Mouse (Mus musculus) frontal cortex, postnatal 10 days (tissue): ENCODE data around the gene Fhl2.
A peak's percentile ranks its signal among the peaks of the same experiment; 100 is the strongest.

ENCODE experiments used
- DNase-seq, 2 experiments: peaks; one replicate each; pipeline ENCODE4 v3.0.0; 2022; ENCODE audit warnings: low spot score in 2 of 2, mixed read lengths in 1 of 2

The Fhl2 gene

DNA sequence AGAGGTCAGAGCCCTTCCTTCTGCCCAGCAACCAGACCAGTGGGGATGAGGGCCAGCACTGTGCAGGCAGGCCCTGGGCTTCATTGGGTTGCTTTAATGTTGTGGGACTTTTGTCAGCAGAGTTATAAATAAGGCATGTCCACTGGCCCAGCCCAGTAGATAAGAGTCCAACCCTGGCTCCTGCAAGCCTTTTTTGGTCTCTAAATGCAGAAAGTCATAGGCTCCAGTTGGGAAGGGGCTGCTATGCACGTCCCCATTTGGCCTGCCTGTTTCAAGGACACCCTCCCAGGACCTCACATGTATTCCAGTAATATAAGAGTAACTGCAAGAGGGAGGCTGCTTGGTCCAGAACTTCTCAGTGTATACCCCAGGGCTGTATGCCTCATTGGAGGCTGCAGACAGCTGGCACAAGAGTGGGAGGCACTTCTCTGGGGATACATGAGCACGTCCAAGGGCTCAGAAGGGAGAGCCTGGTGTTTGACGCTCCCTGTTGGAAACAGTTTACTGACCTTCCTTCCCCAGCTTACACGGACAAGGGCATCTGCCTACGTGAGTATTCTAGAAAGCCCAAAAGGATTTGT is at the start of gene Fhl2:
TSS of gene Fhl2 (minus strand) at position 324 of the 581 bp plus-strand sequence.
- DNase-seq, result no peak

DNA sequence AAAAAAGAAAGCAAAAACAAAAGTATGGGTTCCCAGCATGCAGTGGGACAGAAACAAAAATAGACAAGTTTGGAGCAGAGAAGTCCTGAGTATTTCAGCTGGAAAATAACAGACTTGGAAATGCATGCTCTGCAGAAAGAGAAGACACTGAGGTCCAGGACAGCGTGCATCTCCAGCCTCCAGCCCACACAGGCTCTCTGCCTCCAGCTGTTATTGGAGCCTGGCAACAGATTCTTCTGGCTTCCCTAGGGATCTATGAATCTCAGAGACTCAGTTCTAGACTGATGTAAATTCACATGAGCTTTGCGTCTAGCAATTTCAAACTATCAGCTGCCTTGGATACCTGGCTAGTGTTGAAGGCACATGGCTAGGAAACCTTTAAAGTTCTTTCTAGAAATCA is 48.2 kb upstream of the Fhl2 start:
- DNase-seq, result no peak

DNA sequence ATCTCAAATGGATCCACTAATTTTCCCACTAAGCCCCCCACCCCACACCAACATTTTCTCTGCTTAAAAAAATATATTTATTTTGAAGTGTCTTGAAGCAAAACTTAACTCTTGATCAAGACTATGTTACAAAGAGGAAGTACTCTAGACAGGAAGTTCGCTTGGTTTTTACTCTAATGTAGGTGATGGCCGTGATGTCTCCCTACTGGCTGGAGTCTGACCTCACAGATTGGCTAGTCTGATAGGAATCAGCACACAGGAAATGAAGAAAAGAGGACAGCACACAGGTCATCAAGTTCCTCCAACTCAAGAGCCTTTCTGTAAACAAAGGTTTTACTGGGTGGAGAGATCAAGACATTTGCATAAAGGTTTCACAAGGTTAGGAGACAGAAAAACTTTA is 44.4 kb upstream of the Fhl2 start:
- no peak for DNase-seq

DNA sequence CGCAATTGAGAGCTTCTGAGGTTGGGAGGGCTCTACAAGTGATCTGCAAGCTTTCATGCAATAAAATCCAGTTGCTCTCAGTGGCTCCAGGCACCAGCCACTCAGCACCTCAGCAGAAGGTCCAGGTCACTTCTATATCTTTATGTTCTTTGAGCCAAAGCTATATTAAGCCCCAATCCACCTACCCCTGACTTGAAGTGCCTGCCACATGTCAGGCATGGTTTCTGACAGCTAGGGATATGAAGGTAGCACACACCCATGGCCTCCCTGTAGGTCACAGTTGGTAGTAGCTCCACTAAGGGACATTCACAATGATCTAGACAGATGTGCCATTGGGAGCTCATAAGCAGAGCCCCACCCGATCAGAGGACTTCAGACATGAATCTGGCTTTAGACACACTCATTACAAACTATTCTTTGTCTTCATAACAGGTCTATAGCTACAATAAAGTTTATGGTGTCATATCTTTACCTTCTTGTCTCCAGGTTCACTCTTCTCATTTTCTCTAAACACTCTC is 43.1 kb upstream of the Fhl2 start:
- DNase-seq, result no peak

DNA sequence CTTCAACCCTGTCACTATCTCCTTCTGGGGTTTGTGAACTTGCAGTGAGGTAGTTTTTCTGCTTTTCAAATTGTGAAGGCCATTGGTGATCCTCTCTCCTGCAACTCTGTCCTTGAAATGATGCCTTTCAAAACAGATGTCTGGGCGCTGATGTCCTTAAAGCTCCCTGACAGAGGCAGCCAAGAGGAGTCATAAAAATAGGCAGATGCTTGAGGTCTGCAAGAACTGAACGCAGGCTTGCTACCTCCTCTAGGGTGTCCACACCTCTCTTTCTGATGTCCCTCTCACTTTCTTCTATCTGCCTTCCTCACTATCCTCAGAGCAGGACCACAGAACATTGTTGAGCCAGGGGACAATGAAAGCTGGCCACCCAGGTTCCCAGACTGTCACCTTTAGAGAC is 41.7 kb upstream of the Fhl2 start:
- no peak for DNase-seq

DNA sequence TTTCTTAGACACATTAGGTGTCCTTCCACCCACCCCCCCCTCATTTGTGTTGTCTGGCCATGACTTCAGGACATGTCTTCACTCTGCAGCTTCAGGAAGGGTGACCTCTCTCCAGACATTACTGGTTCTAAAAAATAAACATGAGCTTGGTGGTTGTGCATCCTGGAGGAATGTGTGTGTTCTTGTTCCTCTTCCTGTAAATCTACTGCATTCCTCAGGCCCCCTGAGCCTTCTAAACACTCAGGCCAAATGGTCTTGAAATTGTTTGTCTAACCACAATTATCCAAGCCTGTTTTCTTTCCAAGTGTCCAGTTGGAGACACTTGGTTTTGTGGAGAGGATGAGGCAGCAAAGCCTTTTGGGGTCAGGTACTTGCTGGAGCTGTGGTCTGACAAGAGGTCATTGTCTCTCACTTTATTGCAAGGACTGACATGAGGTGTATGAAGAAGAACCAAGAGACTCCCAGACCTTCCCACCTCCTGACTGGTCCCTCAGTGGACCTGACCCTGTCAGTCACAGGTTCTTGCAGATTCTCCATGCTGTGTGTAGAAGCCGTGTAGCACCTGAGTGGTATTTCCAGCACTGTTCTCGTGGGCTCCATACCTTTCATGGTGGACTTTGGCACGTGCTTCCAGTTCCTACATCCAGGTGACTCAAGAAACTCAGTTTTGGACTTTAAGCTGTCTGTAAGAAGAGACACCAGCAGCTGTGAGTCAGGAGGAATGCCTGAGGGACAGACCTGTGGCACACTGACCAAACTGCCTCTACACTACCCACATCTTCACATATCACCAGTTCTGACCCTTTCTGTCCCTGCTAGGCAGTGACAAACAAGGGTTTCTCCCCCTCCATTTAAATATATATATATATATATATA is 40.8 kb upstream of the Fhl2 start:
- DNase-seq, result no peak

DNA sequence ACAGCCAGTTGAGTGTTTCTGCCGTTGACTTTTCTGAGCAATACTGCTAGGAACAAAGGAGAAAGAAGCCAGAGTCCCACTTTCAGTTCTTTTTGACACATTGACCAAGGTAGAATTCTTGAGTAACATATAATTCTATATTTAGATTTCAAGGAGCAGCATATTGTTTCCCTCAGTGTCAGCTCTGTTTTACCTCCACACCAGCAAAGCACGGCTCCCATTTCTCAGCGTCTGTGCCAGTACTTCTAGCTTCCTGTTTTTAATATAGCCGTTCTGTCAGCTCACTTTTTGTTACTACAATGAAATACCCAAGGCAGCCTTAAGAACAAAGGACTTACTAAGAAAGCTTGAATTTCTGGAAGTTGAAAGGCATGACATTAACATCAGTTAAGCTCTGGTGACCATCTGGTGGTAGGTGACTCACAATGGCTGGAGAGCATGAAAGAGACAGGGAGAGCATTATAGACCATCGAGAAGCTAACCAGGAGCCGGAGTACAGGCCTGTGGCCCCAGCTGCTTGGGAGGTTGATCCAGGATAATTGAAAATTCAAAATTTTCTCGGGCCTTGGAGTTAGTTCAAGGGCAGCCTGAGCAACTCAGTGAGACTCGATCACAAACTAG is 28.9 kb upstream of the Fhl2 start:
- no peak for DNase-seq

DNA sequence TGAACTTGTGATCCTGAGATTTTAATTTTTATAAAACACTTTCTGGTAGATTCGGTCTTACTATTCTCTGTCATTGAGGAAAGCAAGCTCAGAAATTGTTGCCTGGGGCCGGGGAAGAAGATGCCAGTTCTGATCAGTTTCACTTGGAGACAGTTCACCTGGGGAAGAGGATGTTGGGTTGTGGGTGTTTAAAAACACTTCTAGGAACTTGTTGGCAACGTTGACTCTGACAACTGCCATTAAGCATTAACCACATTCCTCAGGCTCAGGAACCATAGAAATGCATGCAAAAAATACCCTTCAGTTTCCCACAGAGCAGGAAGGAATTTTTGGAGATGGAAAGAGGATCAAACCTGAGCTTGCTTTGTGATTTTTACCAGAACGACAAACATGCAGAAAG is 28.2 kb upstream of the Fhl2 start:
- no peak for DNase-seq

DNA sequence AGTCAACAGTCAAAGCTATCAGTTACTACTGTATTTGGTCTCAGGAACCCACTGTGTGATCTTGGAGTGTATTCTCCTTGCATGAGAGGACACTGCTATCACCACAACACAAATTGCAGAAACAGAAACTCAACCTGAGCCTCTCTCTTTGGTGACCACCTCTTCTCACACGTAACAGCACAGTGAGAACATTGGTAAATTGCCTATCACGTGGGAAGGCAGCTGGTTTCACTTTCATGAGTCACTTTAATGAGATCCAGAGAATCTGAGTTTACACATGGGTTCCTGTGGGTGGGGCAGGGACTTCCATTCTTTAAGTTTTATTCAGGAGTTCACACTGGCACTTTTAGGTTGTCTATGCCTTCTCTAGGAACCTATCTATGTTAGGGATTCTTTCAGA is 27.4 kb upstream of the Fhl2 start:
- DNase-seq, result no peak

DNA sequence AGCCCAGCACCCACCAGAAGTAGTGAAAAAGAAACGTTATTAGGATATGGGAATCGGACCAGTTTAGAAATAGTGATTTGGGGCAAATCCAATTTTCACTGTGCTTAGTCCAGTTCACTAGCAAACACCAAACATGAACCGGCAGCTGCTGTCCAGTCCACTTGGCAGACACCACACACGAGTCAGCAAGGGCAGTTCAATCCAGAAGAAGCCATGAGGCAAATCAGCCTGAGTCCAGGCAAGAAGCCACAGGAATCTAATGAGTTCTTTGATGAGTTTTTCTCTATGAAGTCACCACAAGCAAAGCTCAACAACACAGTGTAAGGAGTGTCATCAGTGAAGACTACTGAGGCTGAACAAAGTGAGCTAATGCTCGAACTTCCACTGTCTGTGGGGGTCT is 26.3 kb upstream of the Fhl2 start:
- DNase-seq, result no peak

DNA sequence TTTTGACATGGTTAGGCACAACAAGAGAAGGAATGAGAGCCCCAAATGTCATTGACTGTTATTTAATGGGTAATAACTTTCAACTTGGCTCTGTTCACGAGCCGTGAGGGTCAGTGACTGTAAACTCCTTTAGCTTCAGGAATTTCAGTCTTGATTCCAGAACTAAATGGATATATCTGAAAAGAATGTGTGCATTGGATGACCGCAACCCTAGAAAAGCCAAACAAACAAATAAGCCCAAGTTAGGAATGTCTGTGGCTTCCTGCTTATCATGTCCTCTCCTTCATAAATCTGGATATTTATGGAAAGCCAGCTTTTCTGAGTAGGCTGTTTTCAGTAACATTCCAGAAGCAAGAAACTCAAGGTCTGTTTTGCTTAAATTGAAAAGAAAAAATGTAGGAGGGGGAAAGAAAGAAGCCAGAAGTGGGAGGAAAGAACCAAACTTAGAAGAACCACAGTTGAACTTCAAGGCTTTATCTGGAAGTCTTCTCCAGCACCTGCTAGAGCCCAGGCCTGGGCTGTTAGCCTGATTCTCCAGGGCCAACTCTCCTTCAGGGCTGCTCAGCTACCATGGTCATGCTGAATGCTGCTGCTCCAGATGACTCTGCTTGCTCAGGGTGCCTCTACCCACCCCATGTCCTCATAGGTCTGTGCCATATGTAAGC is 21.4 kb upstream of the Fhl2 start:
- DNase-seq, result no peak

DNA sequence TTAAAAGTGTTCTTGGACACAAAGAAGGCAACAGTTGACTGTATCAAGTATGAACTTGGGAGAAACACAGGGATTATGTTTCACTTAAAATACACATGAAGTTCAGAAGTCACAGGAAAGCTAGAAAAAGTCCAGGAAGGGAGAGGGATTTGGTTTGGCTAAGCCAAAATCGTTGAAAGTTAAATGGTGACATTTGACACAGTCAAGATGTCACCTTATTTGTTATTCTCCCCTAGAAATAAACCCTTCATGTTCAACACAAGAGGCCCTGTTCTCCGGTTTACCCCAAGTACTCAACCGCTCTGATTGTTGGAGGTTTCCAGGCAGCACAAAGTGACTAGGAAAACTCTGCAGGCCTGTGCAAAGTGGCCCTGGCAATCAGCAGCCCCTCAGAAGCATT is 18.8 kb upstream of the Fhl2 start:
- DNase-seq, result no peak

DNA sequence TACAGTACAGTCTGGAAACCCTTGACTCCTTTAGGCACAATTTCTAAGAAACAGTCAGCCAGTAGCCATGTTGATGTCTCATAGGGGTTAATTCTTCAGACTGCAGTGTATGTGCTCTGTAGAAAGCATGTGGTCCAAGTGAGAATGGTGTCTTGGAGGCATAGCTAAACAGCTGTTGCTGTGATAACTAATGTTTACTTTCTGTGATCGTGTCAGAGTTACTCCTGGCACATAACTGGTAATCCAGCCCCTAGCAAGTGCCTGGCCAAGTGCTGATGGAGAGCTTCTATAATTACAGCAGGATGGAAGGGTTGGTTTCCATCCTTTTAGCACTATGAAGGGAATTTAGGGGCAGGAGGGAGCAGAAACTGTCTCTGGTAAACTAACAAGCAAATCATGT is 14.5 kb upstream of the Fhl2 start:
- no peak for DNase-seq

DNA sequence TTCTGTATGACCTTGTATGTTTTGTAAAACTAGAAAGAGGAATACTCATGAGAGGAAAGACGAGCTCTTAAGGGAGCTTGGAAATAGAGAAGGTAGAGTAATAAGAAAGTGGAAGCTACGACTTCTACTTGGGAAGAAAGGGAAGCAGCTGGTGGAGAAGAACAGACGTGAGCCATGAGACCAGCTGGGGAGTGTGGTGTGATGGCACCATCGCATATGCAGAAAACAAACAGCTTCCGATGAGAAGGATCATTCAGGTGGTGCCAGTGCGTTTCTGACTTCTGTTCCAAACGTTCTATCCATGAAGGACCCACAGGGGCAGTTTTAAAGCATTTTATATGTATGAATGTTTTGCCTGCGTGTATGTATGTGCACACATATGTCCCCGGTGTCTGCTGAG is 13.5 kb upstream of the Fhl2 start:
- no peak for DNase-seq

DNA sequence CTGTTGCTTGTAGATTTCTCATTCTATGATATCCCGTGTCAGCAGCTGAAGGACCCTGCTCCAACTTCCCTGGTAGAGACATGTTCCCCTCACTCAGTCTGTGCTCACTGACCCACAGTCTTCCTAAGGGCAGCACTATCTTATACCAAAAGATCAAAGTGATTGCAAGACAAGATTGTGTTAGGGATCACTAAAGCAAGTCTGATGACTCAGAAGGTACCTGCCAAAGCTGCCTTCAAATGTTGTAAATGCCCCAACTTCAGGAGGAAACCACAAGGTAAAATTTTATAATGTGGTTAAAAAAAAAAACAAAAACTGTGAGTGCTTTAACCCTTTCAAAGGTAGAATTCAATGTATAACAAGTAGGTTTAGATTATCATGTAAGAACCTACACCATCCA is 10.4 kb upstream of the Fhl2 start:
- no peak for DNase-seq

DNA sequence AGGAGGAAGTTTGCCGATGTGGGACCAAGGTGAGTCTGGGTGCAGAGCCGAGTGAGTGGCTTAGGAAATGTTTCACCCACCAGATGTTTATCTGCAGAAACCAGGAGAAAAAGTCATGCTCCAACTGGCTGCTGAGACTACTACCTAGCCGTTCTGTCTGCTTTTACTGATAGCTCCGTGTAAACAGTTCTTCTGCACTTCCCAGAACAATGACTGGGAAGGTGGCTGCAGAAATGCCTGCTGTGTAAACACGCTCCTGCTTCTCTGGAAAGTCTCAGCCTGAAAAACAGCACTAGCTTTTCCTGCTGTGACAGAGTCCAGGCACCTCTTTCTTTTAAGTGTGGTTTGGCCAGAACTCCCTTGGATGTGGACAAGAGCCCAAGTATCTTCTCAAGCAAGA is 6.5 kb upstream of the Fhl2 start:
- DNase-seq, result no peak

DNA sequence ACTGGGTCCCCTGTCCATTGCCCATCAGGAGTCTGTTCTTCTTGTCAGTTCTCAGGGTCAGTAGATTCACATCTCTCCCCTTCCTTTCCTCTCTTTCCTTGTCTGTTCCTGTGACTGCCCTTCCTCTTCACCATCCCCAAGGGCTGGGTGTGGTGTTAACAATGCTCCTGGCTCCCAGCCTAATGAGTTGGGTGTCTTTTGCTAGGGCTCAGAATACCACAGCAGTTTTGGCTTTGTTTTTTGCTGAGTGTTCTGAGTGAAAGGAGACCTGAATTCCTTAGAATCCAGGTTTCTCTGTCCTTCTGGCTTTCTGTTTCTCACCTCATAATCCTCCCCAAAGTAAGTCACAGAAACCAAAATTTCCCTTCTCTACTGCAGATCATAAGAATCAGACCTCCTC is 5.4 kb upstream of the Fhl2 start:
- no peak for DNase-seq

DNA sequence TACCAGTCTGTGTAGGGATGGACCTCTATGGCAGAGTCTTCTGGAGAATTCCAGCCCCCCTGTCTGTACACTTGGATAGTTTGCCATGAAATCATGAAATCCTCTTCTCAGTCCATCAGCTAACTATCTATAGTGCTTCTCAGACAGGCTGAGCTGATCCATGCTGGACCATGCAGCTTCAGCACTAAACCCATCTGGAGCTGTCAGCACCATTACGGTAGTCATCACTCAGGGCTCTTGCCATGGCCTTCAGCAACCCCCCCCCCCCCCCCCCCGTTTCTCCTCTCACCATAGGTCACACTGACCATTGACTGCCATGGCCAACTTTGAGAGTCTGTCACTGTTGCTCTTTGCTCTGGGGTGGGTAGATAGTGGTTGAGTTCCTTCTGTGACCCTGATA is 5.0 kb upstream of the Fhl2 start:
- DNase-seq, result no peak

DNA sequence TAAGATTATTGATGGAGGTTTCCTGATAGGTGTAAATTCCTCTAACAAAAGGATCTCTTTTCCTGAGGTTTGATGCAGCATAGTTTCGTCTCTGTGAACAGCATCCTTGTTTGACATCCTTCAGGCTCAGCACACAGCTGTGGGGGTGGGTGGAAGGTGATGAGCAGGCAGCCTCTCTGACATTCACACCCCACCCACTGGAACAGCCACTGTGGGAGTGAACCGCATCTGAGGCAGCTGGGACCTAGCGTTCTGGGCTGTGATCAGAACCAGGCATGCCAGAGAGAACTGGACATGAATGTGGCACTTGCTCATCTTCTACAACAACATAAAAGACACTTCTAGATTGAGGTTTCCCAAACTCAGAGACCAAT is 3.1 kb upstream of the Fhl2 start:
- peak; percentile 24 to 72 for DNase-seq

DNA sequence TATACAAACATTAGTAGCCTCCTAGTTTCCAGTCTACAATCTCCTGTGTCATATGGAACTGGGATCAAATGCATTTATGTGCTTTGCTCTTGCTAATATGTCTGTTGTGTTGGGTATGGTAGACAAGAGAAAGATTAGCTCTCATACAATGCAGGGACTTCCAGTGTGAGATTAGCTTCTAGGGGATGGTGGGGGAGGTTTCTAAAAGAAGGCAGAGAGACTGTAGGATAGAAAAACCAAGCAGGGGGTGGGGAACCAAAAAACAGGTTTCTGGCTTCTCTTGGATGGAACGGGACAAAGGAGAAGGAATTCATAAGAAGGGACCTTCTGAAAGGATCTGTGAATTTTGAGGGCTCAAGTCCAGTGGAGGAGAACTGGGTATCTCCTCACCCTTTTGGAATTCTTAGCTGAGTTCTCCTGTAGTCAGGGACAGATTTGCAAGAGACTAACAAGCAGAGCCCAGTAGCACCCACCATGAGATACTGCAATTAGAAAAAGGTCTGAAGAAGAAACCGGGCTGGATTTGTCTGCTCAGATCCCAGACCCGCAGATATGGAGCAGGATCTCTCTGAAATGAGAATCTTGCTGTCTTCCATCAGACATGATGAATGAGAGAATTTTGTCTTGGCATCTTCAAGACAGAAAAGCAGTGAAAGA is 2.6 kb upstream of the Fhl2 start:
- DNase-seq, result no peak

DNA sequence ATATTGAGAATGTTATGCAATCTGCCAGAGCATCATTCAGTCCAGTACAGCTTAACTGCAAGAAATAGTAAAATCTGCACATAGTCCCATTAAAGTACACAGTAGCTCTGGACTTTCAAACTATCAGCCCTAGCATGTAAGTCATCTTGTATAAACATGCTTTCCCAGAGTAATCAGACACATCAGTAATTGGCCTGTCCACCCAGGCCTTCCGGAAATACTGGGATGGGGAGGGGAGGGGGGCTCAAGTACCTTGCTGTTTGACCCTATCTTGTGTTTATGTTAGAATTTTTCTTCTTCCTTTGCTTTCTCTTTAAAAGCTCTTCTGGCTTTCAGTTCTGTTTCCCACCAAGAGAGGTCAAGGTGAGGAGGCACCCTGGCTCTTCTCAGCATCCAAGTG is 725 bp downstream of the Fhl2 start:
- no peak for DNase-seq

DNA sequence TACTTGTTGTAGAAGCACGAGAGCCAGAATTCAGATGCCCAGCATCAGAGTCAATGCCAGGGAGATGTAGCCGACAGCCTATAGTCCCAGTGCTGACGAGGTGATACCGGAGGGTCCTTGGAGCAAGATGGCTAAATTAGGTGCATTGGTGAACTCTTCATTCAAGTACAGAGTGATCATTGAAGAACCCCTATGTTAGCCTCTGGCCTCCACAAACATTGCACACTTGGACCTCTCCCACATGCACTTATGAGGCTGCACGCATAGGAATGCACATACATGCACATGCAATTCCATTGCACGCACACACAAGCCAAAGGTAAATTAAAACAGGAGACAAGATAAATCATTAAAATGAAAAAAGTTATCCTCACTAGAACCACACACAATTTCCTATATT is 3.4 kb downstream of the Fhl2 start:
- no peak for DNase-seq
